Mouse (Mus musculus) liver, embryonic 15.5 days (tissue): ENCODE measurements around the gene Scml4. TPM values are rescaled to one million over a fixed set of nuclear protein-coding genes. Genes with fewer than 3 reads are reported as not detected.

Experiments
- ATAC-seq: fragments of 200-750 bp; cut with Nextera tagmentation; 2 replicates; pipeline ENCODE4 v1.8.0; 2017; ENCODE audit warnings: moderate number of reproducible peaks, mild to moderate bottlenecking, moderate library complexity; ENCODE audit not compliant: insufficient read depth
- H3K27ac ChIP-seq: fragments of 300-500 bp; sonication (generic); replicated peaks from 2 replicates; pipeline ENCODE4 v1.5.1; 2015; ENCODE audit warnings: mild to moderate bottlenecking, inconsistent platforms
- H3K27me3 ChIP-seq: fragments of 300-500 bp; sonication (generic); 2 replicates; pipeline ENCODE4 v1.6.1; 2015; ENCODE audit warnings: mild to moderate bottlenecking, inconsistent platforms
- H3K36me3 ChIP-seq: fragments of 300-500 bp; sonication (generic); replicated peaks from 2 replicates; pipeline ENCODE4 v1.6.1; 2015; ENCODE audit warnings: moderate library complexity, mild to moderate bottlenecking, inconsistent platforms
- H3K4me1 ChIP-seq: fragments of 300-500 bp; sonication (generic); replicated peaks from 2 replicates; pipeline ENCODE4 v1.6.1; 2015; ENCODE audit warnings: inconsistent platforms
- H3K4me2 ChIP-seq: fragments of 300-500 bp; sonication (generic); 2 replicates; pipeline ENCODE4 v1.6.1; 2015; ENCODE audit warnings: moderate library complexity, mild to moderate bottlenecking, inconsistent platforms
- H3K4me3 ChIP-seq: fragments of 300-500 bp; sonication (generic); replicated peaks from 2 replicates; pipeline ENCODE4 v1.5.1; 2015; ENCODE audit warnings: mild to moderate bottlenecking, inconsistent platforms
- H3K9ac ChIP-seq: fragments of 300-500 bp; sonication (generic); 2 replicates; pipeline ENCODE4 v1.6.1; 2015; ENCODE audit warnings: moderate library complexity, mild to moderate bottlenecking, inconsistent platforms
- H3K9me3 ChIP-seq: fragments of 300-500 bp; sonication (generic); replicated peaks from 2 replicates; pipeline ENCODE4 v1.6.1; 2016; ENCODE audit warnings: inconsistent platforms
- WGBS: fragments of 180-500 bp; shearing (Covaris S2); methylation state at CpG from one replicate; pipeline ENCODE4 v1.1.7; 2015; ENCODE audit warnings: mixed read lengths; ENCODE audit not compliant: insufficient replicate concordance; 5-methylcytosine and 5-hydroxymethylcytosine counted together
- polyA plus RNA-seq: library from polyadenylated mRNA; unstranded; fragments of >200 nt; fragmentation: Nextera tagmentation; extraction: Ambion mirVana; gene quantifications from 2 replicates; pipeline ENCODE4 v1.2.1, GENCODE M21; 2015

Gene Scml4
- polyA plus RNA-seq, 1 experiment from 2014 or later: 0.32 TPM

- Histone ChIP-seq H3K4me1 (no peaks in the 10 kb centered on the region), H3K4me3 (no peak overlapping the region), H3K36me3 (no peaks in the 10 kb centered on the region), H3K4me2 (peak overlapping the region; percentile 49), H3K27ac (no peak overlapping the region), H3K9ac (no peak overlapping the region), H3K9me3 (no peaks in the 10 kb centered on the region), H3K27me3 (peaks cover 17% of the 10 kb centered on the region; the same call in 1 of the 2 replicates)
- WGBS: 29% methylated on average over 18 of the region's 18 CpGs
- ATAC-seq: no peak
Measured at GRCm38 (mm10) chr10:42972504-42973172, 112.5 kb downstream of the Scml4 start.

- no peaks in the 10 kb centered on the region for H3K4me1 ChIP-seq
- no peak overlapping the region for H3K27ac ChIP-seq
- no peak overlapping the region for H3K9ac ChIP-seq
- 48% methylated on average over 4 of the region's 4 CpGs for WGBS
- H3K36me3 ChIP-seq: no peaks in the 10 kb centered on the region
- no peak overlapping the region for H3K4me3 ChIP-seq
- ATAC-seq: no peak
- no peaks in the 10 kb centered on the region for H3K9me3 ChIP-seq
- peaks cover 17% of the 10 kb centered on the region; the same call in 1 of the 2 replicates for H3K27me3 ChIP-seq
- H3K4me2 ChIP-seq: no peak overlapping the region
Measured at GRCm38 (mm10) chr10:42973537-42973936, 113.4 kb downstream of the Scml4 start.

GRCm38 (mm10) chr10:42976577-42976976 is 116.4 kb downstream of the Scml4 start:
- Histone ChIP-seq H3K27me3 (peaks cover 11% of the 10 kb centered on the region; the same call in 1 of the 2 replicates), H3K4me3 (no peak overlapping the region), H3K36me3 (no peaks in the 10 kb centered on the region), H3K9me3 (no peaks in the 10 kb centered on the region), H3K4me1 (no peaks in the 10 kb centered on the region), H3K4me2 (no peak overlapping the region), H3K27ac (no peak overlapping the region), H3K9ac (no peak overlapping the region)
- no peak for ATAC-seq
- WGBS: 57% methylated on average over 6 of the region's 6 CpGs

GRCm38 (mm10) chr10:42978346-42978745 is 118.2 kb downstream of the Scml4 start:
- peaks cover 15% of the 10 kb centered on the region; the same call in 1 of the 2 replicates for H3K27me3 ChIP-seq
- no peak overlapping the region for H3K9ac ChIP-seq
- H3K4me2 ChIP-seq: no peak overlapping the region
- H3K36me3 ChIP-seq: no peaks in the 10 kb centered on the region
- WGBS: 49% methylated on average over 3 of the region's 3 CpGs
- H3K4me1 ChIP-seq: no peaks in the 10 kb centered on the region
- ATAC-seq: no peak
- H3K9me3 ChIP-seq: no peaks in the 10 kb centered on the region
- H3K27ac ChIP-seq: no peak overlapping the region
- no peak overlapping the region for H3K4me3 ChIP-seq

GRCm38 (mm10) chr10:42980999-42981757 is 121.0 kb downstream of the Scml4 start:
- WGBS: 55% methylated on average over 7 of the region's 7 CpGs
- H3K36me3 ChIP-seq: no peaks in the 10 kb centered on the region

GRCm38 (mm10) chr10:42984886-42985285 is 124.7 kb downstream of the Scml4 start:
- H3K27me3 ChIP-seq: 0 out of 2 replicates have a peak, but pooled peaks cover 3% of the 10 kb centered on the region
- no peak for ATAC-seq
- H3K9me3 ChIP-seq: no peaks in the 10 kb centered on the region
- H3K36me3 ChIP-seq: no peaks in the 10 kb centered on the region
- H3K4me2 ChIP-seq: no peak overlapping the region
- H3K4me3 ChIP-seq: no peak overlapping the region
- H3K27ac ChIP-seq: no peak overlapping the region
- H3K4me1 ChIP-seq: no peaks in the 10 kb centered on the region
- WGBS: 44% methylated on average over 4 of the region's 4 CpGs
- no peak overlapping the region for H3K9ac ChIP-seq

More at GRCm38 (mm10) chr10:42980999-42981757, 121.0 kb downstream of the Scml4 start:
- ATAC-seq: no peak
- Histone ChIP-seq H3K4me3 (no peak overlapping the region), H3K27me3 (0 out of 2 replicates have a peak, but pooled peaks cover 3% of the 10 kb centered on the region), H3K4me1 (no peaks in the 10 kb centered on the region), H3K9ac (no peak overlapping the region), H3K9me3 (no peaks in the 10 kb centered on the region), H3K27ac (no peak overlapping the region), H3K4me2 (no peak overlapping the region)

GRCm38 (mm10) chr10:42987594-42988052 is 127.5 kb downstream of the Scml4 start:
- WGBS: 20% methylated on average over 6 of the region's 6 CpGs
- ATAC-seq: no peak
- Histone ChIP-seq H3K36me3 (no peaks in the 10 kb centered on the region), H3K4me2 (no peak overlapping the region), H3K9me3 (no peaks in the 10 kb centered on the region), H3K9ac (no peak overlapping the region), H3K4me1 (no peaks in the 10 kb centered on the region), H3K4me3 (no peak overlapping the region), H3K27me3 (peaks cover 17% of the 10 kb centered on the region), H3K27ac (no peak overlapping the region)

- WGBS: 52% methylated on average over 15 of the region's 15 CpGs
- H3K36me3 ChIP-seq: no peaks in the 10 kb centered on the region
- H3K4me1 ChIP-seq: no peaks in the 10 kb centered on the region
- no peak overlapping the region for H3K4me3 ChIP-seq
- H3K4me2 ChIP-seq: no peak overlapping the region
- H3K9me3 ChIP-seq: no peaks in the 10 kb centered on the region
- no peak overlapping the region for H3K9ac ChIP-seq
- ATAC-seq: no peak
- peaks cover 19% of the 10 kb centered on the region for H3K27me3 ChIP-seq
- no peak overlapping the region for H3K27ac ChIP-seq
Measured at GRCm38 (mm10) chr10:42988627-42989026, 128.5 kb downstream of the Scml4 start.

- Histone ChIP-seq H3K36me3 (no peaks in the 10 kb centered on the region), H3K9ac (no peak overlapping the region), H3K9me3 (no peaks in the 10 kb centered on the region), H3K4me3 (no peak overlapping the region), H3K4me1 (no peaks in the 10 kb centered on the region), H3K27ac (no peak overlapping the region), H3K4me2 (no peak overlapping the region), H3K27me3 (peaks cover 31% of the 10 kb centered on the region)
- WGBS: 21% methylated on average over 6 of the region's 6 CpGs
- no peak for ATAC-seq
Measured at GRCm38 (mm10) chr10:42989910-42990309, 129.7 kb downstream of the Scml4 start.

GRCm38 (mm10) chr10:42991018-42991417 is 130.8 kb downstream of the Scml4 start:
- no peaks in the 10 kb centered on the region for H3K9me3 ChIP-seq
- no peaks in the 10 kb centered on the region for H3K36me3 ChIP-seq

GRCm38 (mm10) chr10:42994331-42994782 is 134.2 kb downstream of the Scml4 start:
- no peak for ATAC-seq
- no peak overlapping the region for H3K4me2 ChIP-seq
- H3K9ac ChIP-seq: no peak overlapping the region
- peaks cover 36% of the 10 kb centered on the region for H3K27me3 ChIP-seq
- 23% methylated on average over 13 of the region's 13 CpGs for WGBS
- H3K9me3 ChIP-seq: no peaks in the 10 kb centered on the region
- H3K4me3 ChIP-seq: no peak overlapping the region
- no peaks in the 10 kb centered on the region for H3K4me1 ChIP-seq
- H3K27ac ChIP-seq: no peak overlapping the region
- no peaks in the 10 kb centered on the region for H3K36me3 ChIP-seq

More at GRCm38 (mm10) chr10:42991018-42991417, 130.8 kb downstream of the Scml4 start:
- H3K4me3 ChIP-seq: no peak overlapping the region
- no peak overlapping the region for H3K4me2 ChIP-seq
- H3K9ac ChIP-seq: no peak overlapping the region
- 58% methylated on average over 9 of the region's 9 CpGs for WGBS
- H3K27ac ChIP-seq: no peak overlapping the region
- no peak for ATAC-seq
- H3K27me3 ChIP-seq: peaks cover 36% of the 10 kb centered on the region
- H3K4me1 ChIP-seq: no peaks in the 10 kb centered on the region
